Mouse (Mus musculus): ENCODE data around the gene Sptan1. TPM values are rescaled to one million over a fixed set of nuclear protein-coding genes. Genes with fewer than 3 reads are reported as not detected.

Gene Sptan1
- polyA plus RNA-seq, 1 experiment from 2014 or later: 240 TPM

GRCm38 (mm10) chr2:30078349-30078712, 113.0 kb downstream of the Sptan1 start:
- H3K9ac ChIP-seq: no peak overlapping the region
- H3K4me3 ChIP-seq: no peak overlapping the region

DNA sequence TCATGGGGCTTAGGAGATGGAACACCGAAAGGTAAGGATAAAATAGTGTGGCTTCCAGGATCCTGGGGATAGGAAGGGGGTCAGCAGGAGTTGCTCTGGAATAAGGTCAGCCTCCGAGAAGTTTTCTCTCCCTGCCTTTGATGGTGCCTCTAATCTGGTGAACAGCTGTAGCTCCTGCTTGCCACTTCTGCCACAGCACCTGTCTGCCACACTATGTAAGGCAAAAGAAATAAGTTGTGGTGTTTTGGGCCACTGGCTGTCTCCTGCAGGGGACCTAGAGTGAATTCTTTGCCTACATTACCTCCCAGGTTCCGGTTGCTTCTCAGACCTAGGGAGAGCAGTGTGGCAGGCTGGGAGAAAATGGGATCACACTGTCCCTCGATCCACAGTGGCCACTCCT, 113.4 kb downstream of the Sptan1 start:
- 75% methylated on average over 4 of the region's 4 CpGs for WGBS
- Histone ChIP-seq H3K9ac (no peak overlapping the region), H3K27ac (replicated peaks) (no peak overlapping the region), H3K27me3 (no peaks in the 10 kb centered on the region), H3K4me1 (replicated peaks) (peaks cover 15% of the 10 kb centered on the region), H3K4me2 (no peak overlapping the region), H3K4me3 (no peak overlapping the region), H3K9me3 (no peaks in the 10 kb centered on the region), H3K36me3 (no peaks in the 10 kb centered on the region)
- ATAC-seq (ENCODE audit: low FRiP score, low read depth): no peak

More at GRCm38 (mm10) chr2:30078349-30078712, 113.0 kb downstream of the Sptan1 start:
- WGBS: 29% methylated on average over 10 of the region's 10 CpGs
- peak overlapping the region; percentile 76; the same call in 1 of the 2 replicates for H3K4me2 ChIP-seq
- H3K9me3 ChIP-seq: no peaks in the 10 kb centered on the region
- ATAC-seq (ENCODE audit: low FRiP score, low read depth): 0 out of 2 replicates have a peak, but pooled peaks have one; percentile 4
- H3K36me3 ChIP-seq: 0 out of 2 replicates have a peak, but pooled peaks cover 2% of the 10 kb centered on the region
- H3K27ac ChIP-seq (replicated peaks): no peak overlapping the region
- no peaks in the 10 kb centered on the region for H3K27me3 ChIP-seq
- peaks cover 15% of the 10 kb centered on the region for H3K4me1 ChIP-seq (replicated peaks)

- H3K9ac ChIP-seq: no peak overlapping the region
- ATAC-seq (ENCODE audit: low FRiP score, low read depth): no peak
- peaks cover 20% of the 10 kb centered on the region for H3K4me1 ChIP-seq (replicated peaks)
- no peak overlapping the region for H3K4me2 ChIP-seq
- H3K27me3 ChIP-seq: no peaks in the 10 kb centered on the region
- H3K36me3 ChIP-seq: no peaks in the 10 kb centered on the region
- 91% methylated on average over 15 of the region's 15 CpGs for WGBS
- no peaks in the 10 kb centered on the region for H3K9me3 ChIP-seq
- H3K4me3 ChIP-seq: no peak overlapping the region
- no peak overlapping the region for H3K27ac ChIP-seq (replicated peaks)
These were observed 114.9 kb downstream of the Sptan1 start for GRCm38 (mm10) chr2:30080181-30080800.

Small RNA genes within 50 kb of the gene (microRNA-seq; reads per million reads assigned to microRNA genes)
- gene Mir6997: 0.65 reads per million

Other genes with a start within 250 kb of the Sptan1 start
- gene Gm13420, start 213.9 kb upstream of the Sptan1 start, polyA plus RNA-seq (2015; fragmentation: Nextera tagmentation; extraction: Ambion mirVana): 0.41 and 0.49 TPM in 2 replicates
- 0.60 and 0.96 TPM in 2 replicates for gene Gm13547, start 206.2 kb upstream of the Sptan1 start, polyA plus RNA-seq (2015; fragmentation: Nextera tagmentation; extraction: Ambion mirVana)
- gene Coq4, start 178.1 kb upstream of the Sptan1 start, polyA plus RNA-seq (2015; fragmentation: Nextera tagmentation; extraction: Ambion mirVana): 38.2 and 45.7 TPM in 2 replicates
- gene Trub2, start 177.1 kb upstream of the Sptan1 start, polyA plus RNA-seq (2015; fragmentation: Nextera tagmentation; extraction: Ambion mirVana): 32.0 and 32.1 TPM in 2 replicates
- gene Slc27a4, start 162.9 kb upstream of the Sptan1 start, polyA plus RNA-seq (2015; fragmentation: Nextera tagmentation; extraction: Ambion mirVana): 47.2 and 50.0 TPM in 2 replicates
- gene Urm1, start 145.5 kb upstream of the Sptan1 start, polyA plus RNA-seq (2015; fragmentation: Nextera tagmentation; extraction: Ambion mirVana): 25.8 and 27.8 TPM in 2 replicates
- 22.1 and 25.9 TPM in 2 replicates for gene Cercam, start 96.4 kb upstream of the Sptan1 start, polyA plus RNA-seq (2015; fragmentation: Nextera tagmentation; extraction: Ambion mirVana)
- 67.9 and 70.8 TPM in 2 replicates for gene Odf2, start 76.3 kb upstream of the Sptan1 start, polyA plus RNA-seq (2015; fragmentation: Nextera tagmentation; extraction: Ambion mirVana)
- 64.4 and 69.8 TPM in 2 replicates for gene Gle1, start 30.1 kb upstream of the Sptan1 start, polyA plus RNA-seq (2015; fragmentation: Nextera tagmentation; extraction: Ambion mirVana)
- 73.9 and 79.0 TPM in 2 replicates for gene Wdr34, start 83.3 kb downstream of the Sptan1 start, polyA plus RNA-seq (2015; fragmentation: Nextera tagmentation; extraction: Ambion mirVana)
- gene Set, start 91.8 kb downstream of the Sptan1 start, polyA plus RNA-seq (2015; fragmentation: Nextera tagmentation; extraction: Ambion mirVana): 315 and 329 TPM in 2 replicates
- 2.4 and 2.8 TPM in 2 replicates for gene Pkn3, start 112.1 kb downstream of the Sptan1 start, polyA plus RNA-seq (2015; fragmentation: Nextera tagmentation; extraction: Ambion mirVana)
- gene Zdhhc12, start 128.1 kb downstream of the Sptan1 start, polyA plus RNA-seq (2015; fragmentation: Nextera tagmentation; extraction: Ambion mirVana): 26.3 and 27.7 TPM in 2 replicates
- 13.7 and 13.9 TPM in 2 replicates for gene Zer1, start 159.0 kb downstream of the Sptan1 start, polyA plus RNA-seq (2015; fragmentation: Nextera tagmentation; extraction: Ambion mirVana)
- gene Tbc1d13, start 168.2 kb downstream of the Sptan1 start, polyA plus RNA-seq (2015; fragmentation: Nextera tagmentation; extraction: Ambion mirVana): 12.4 and 12.5 TPM in 2 replicates
- 23.7 and 26.1 TPM in 2 replicates for gene Endog, start 205.9 kb downstream of the Sptan1 start, polyA plus RNA-seq (2015; fragmentation: Nextera tagmentation; extraction: Ambion mirVana)
- 62.1 and 67.1 TPM in 2 replicates for gene Spout1, start 212.9 kb downstream of the Sptan1 start, polyA plus RNA-seq (2015; fragmentation: Nextera tagmentation; extraction: Ambion mirVana)
- 13.3 and 13.8 TPM in 2 replicates for gene Kyat1, start 240.3 kb downstream of the Sptan1 start, polyA plus RNA-seq (2015; fragmentation: Nextera tagmentation; extraction: Ambion mirVana)

Data from hindbrain, embryonic 15.5 days (tissue).